Mouse (Mus musculus) lung, postnatal 0 days (tissue): Measurements from ENCODE around the gene Cdk2ap2.

Source experiments
- CTCF ChIP-seq: IDR thresholded peaks from 2 replicates; pipeline ENCODE4 v1.5.1; 2016; ENCODE audit warnings: antibody characterized with exemption, mild to moderate bottlenecking
- EP300 ChIP-seq: IDR thresholded peaks from 2 replicates; pipeline ENCODE4 v1.6.1; 2016; ENCODE audit warnings: antibody characterized with exemption, mild to moderate bottlenecking, control low read depth

DNA sequence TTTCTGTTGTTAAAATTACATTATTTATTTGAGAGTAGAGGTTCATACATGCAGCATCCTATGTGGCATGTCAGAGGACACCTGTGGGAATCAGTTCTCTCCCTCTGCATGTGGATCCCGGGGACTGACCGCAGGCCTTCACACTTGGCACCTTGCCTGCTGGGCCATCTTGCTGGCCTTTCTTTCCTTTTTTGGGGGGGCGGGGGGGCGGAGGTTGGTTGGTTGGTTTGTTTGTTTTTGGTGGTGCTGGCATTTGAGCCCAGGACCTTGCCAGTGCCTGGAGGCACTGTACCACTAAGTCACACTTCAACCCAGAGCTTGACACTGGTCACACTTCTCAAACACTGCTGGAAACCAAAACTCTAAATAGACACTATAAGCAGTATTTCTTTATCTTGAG lies 37.4 kb downstream of the Cdk2ap2 start:
- TF ChIP-seq CTCF: no peak
- no peak for TF ChIP-seq EP300
